Mouse (Mus musculus) midbrain, embryonic 13.5 days (tissue): Measurements from ENCODE around the gene Actr3b. TPM values are rescaled to one million over a fixed set of nuclear protein-coding genes. Genes with fewer than 3 reads are reported as not detected.

Experiments used
- ATAC-seq: fragments of 200-750 bp; cut with Nextera tagmentation; 2 replicates; pipeline ENCODE4 v1.8.0; 2017; ENCODE audit warnings: mild to moderate bottlenecking, moderate TSS enrichment, moderate library complexity
- H3K27ac ChIP-seq: fragments of 300-500 bp; sonication (generic); 2 replicates; pipeline ENCODE4 v1.5.1; 2015; ENCODE audit warnings: inconsistent platforms, mild to moderate bottlenecking, moderate library complexity
- H3K27me3 ChIP-seq: fragments of 300-500 bp; sonication (generic); 2 replicates; pipeline ENCODE4 v1.6.1; 2015; ENCODE audit warnings: mild to moderate bottlenecking, inconsistent platforms
- H3K36me3 ChIP-seq: fragments of 300-500 bp; sonication (generic); 2 replicates; pipeline ENCODE4 v1.6.1; 2015; ENCODE audit warnings: mild to moderate bottlenecking, inconsistent platforms
- H3K4me1 ChIP-seq: fragments of 300-500 bp; sonication (generic); replicated peaks from 2 replicates; pipeline ENCODE4 v1.6.1; 2015; ENCODE audit warnings: inconsistent platforms
- H3K4me2 ChIP-seq: fragments of 300-500 bp; sonication (generic); replicated peaks from 2 replicates; pipeline ENCODE4 v1.6.1; 2015; ENCODE audit warnings: moderate library complexity, mild to moderate bottlenecking, inconsistent platforms
- H3K4me3 ChIP-seq: fragments of 300-500 bp; sonication (generic); replicated peaks from 2 replicates; pipeline ENCODE4 v1.5.1; 2015; ENCODE audit warnings: mild to moderate bottlenecking, inconsistent platforms
- H3K9ac ChIP-seq: fragments of 300-500 bp; sonication (generic); replicated peaks from 2 replicates; pipeline ENCODE4 v1.6.1; 2015; ENCODE audit warnings: mild to moderate bottlenecking, inconsistent platforms
- H3K9me3 ChIP-seq: fragments of 300-500 bp; sonication (generic); 2 replicates; pipeline ENCODE4 v1.6.1; 2016; ENCODE audit warnings: mild to moderate bottlenecking, inconsistent platforms
- WGBS: fragments of 180-500 bp; shearing (Covaris S2); methylation state at CpG from one replicate; pipeline ENCODE4 v1.1.7; 2015; 5-methylcytosine and 5-hydroxymethylcytosine counted together
- polyA plus RNA-seq: library from polyadenylated mRNA; unstranded; fragments of >200 nt; fragmentation: Nextera tagmentation; extraction: Ambion mirVana; gene quantifications from 2 replicates; pipeline ENCODE4 v1.2.1, GENCODE M21; 2015

Actr3b gene
- polyA plus RNA-seq, 1 experiment from 2014 or later: 15.2 TPM

DNA sequence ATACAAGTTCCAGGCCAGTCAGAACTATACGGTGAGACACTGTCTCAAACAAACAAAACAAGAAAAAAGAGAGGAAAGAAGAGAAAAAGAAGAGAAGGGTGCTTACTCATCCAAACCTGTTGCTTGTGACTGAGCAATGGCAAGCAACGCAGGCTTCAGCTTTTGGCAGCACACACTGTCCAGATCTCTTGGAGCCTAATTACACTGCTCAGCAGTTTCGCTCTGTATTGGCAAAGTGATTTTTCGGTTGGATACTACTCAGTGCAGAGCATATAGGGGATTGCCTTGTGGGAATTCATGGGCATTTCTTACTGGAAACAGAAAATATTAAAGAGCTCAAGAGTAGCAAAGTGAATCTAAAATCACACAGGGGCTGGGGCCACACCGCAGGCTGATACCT, 6.9 kb upstream of the Actr3b start:
- ATAC-seq: no peak

DNA sequence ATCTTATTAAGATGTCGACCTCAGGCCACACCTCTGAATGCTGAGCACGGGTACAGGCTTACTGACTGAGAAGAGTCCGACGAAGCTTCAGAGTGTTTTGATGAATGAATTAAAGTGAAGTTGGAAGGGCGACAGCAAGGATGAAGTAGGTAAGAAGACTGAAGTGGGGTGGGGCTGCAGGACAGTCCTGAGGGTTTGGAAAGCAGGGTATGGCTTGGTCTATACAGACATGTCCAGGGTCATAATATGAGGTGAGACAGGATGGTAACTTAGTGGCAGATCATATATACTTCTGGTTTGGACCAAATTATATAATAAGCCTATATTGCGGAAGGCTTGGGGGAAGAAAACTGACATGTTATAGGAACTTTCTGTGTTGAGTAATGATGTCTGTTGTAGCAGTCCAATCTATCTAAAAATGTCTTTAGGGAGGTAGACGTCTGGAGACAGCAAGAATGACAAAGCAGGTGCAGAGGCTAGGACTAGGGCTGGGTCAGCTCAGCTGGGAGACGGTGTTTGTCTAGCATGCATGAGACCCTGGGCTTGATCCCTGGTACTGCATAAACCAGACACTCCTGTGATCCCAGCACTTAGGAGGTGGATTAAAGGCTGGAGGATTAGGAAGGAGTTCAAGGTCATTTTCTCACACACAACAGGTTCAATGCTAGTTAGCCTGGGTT, 6.1 kb upstream of the Actr3b start:
- Histone ChIP-seq H3K4me1 (peaks cover 20% of the 10 kb centered on the region), H3K4me2 (no peak overlapping the region), H3K9ac (no peak overlapping the region), H3K4me3 (no peak overlapping the region), H3K27ac (0 out of 2 replicates have a peak overlapping the region, but pooled peaks have one; percentile 10), H3K27me3 (no peaks in the 10 kb centered on the region; the same call in 1 of the 2 replicates), H3K36me3 (no peaks in the 10 kb centered on the region), H3K9me3 (no peaks in the 10 kb centered on the region)
- peak; percentile 76 for ATAC-seq
- 38% methylated on average over 8 of the region's 8 CpGs for WGBS

More for the DNA sequence above, 6.9 kb upstream of the Actr3b start:
- Histone ChIP-seq H3K4me2 (no peak overlapping the region), H3K36me3 (no peaks in the 10 kb centered on the region), H3K27ac (no peak overlapping the region), H3K9me3 (no peaks in the 10 kb centered on the region), H3K9ac (no peak overlapping the region), H3K27me3 (no peaks in the 10 kb centered on the region; the same call in 1 of the 2 replicates), H3K4me3 (no peak overlapping the region), H3K4me1 (peaks cover 20% of the 10 kb centered on the region)
- 82% methylated on average over 5 of the region's 5 CpGs for WGBS

DNA sequence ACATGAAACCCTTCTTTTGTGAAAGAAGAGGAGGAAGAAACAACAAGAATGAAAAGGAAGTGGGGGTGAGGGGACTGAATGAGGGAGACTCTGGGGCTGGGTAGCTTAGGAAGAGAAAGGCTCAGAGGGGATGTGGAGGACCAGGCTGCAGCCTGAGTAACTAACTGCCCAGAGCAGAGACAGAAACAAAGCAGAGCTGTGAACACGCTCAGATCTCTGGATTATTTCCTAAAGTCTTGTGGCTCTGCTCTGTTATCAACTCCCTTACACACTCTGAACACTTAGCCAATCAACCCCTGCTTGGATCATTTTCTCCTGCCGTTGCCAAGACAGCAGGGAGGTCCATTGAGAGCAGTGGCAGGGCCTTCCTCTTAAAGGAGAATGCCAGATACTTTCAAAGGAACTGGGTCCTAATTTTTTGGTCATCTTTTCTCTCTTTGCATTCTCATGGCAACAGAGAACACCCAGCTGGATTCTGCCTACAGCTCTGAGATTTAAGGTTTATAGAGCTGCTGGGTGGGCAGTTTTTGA, 5.5 kb upstream of the Actr3b start:
- no peak overlapping the region for H3K9ac ChIP-seq
- H3K9me3 ChIP-seq: no peaks in the 10 kb centered on the region
- H3K27me3 ChIP-seq: no peaks in the 10 kb centered on the region; the same call in 1 of the 2 replicates
- no peak overlapping the region for H3K4me3 ChIP-seq
- H3K4me2 ChIP-seq: no peak overlapping the region
- WGBS: 3% methylated on average over 2 of the region's 2 CpGs
- ATAC-seq: peak; percentile 85
- H3K27ac ChIP-seq: peak overlapping the region; percentile 10
- no peaks in the 10 kb centered on the region for H3K36me3 ChIP-seq
- peaks cover 21% of the 10 kb centered on the region for H3K4me1 ChIP-seq

DNA sequence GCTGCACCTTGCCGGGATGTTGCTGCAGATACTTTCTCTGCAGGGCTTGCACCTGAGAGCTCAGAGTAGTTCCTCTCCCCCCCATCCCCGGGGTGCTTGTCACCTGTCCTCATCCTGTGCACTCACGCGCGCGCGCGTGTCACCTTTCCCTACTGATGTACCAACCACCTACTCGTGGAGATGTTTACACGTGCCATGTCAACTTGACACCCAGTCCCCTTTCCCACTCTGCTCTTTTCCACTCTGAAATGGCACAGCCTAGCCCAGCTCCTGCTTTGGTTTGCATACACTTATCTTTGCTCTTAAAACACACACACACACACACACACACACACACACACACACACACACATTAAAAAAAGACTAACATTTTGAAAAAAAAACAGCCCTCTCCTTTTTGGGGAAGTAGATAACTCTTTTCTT, 624 bp downstream of the Actr3b start:
- 3% methylated on average over 10 of the region's 10 CpGs for WGBS
- peak; percentile 34 for ATAC-seq
- Histone ChIP-seq H3K9ac (peak overlapping the region; percentile 80), H3K36me3 (no peaks in the 10 kb centered on the region), H3K27me3 (peaks cover 3% of the 10 kb centered on the region; the same call in 1 of the 2 replicates), H3K4me3 (peak overlapping the region; percentile 84), H3K4me2 (peak overlapping the region; percentile 86), H3K9me3 (no peaks in the 10 kb centered on the region), H3K4me1 (peaks cover 15% of the 10 kb centered on the region), H3K27ac (no peak overlapping the region)

DNA sequence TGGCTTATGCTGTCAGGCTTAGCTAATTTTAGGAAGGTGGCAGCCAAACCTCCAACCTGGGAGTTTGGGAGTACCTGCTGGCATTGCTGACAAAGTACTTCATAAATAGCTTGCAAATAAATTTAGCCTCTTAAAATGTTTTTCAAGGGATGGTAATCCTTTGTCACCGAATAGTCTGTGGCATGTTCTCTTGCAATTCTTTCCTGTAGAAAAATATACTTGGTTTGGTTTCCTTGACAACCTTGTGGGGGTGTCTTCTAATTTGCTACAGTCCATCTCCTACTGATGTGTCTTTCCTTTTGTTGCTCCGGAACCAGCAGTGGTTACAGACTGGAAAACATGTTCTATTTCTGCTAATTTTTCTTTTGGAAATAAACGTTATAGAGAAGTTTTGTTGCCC, 1.1 kb downstream of the Actr3b start:
- WGBS: 68% methylated on average over 3 of the region's 3 CpGs
- Histone ChIP-seq H3K9me3 (no peaks in the 10 kb centered on the region), H3K4me3 (peak overlapping the region; percentile 84; the same call in 1 of the 2 replicates), H3K36me3 (no peaks in the 10 kb centered on the region), H3K4me2 (peak overlapping the region; percentile 86), H3K27ac (no peak overlapping the region), H3K9ac (peak overlapping the region; percentile 80; the same call in 1 of the 2 replicates), H3K4me1 (peaks cover 15% of the 10 kb centered on the region), H3K27me3 (peaks cover 3% of the 10 kb centered on the region; the same call in 1 of the 2 replicates)
- ATAC-seq: no peak

DNA sequence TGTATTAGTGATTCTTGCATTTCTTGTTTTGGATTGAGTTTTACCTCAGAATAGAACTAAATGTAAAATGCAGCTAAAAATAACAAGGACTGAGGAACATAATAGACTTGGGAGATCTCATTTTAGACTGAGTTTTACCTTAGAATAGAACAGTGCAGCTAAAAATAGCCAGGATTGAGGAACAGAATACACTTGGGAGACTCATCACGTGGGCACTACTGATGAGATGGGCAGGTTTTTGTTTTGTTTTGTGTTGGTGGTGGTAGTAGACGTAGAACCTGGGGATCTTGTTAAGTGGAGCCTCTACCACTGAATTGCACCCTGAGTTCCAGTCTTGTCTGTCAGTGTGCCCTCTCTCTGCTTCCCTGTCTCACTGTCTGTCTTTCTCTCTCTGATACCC, 2.1 kb downstream of the Actr3b start:
- 86% methylated on average over 2 of the region's 2 CpGs for WGBS
- no peak overlapping the region for H3K4me3 ChIP-seq
- ATAC-seq: no peak

DNA sequence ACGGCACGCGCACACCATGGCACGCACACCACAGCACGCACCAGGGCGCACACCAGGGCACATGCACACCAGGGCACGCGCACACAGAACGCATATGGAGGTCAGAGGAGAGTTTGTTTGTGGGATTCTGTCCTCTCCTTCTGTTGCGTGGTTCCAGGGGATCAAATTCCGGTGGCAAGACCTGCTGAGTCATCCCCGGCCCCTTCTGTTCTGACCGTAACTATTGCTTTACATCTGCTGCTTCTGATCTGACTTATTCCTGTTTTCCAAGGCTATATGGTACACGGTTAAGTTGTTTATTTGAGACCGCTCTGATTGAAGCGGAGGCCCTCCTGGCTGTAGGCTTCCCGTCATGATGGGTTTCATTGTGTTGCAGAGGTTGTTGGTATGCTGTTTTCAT, 9.2 kb downstream of the Actr3b start:
- no peak overlapping the region for H3K9ac ChIP-seq
- H3K4me2 ChIP-seq: 0 out of 2 replicates have a peak overlapping the region, but pooled peaks have one; percentile 19
- no peak overlapping the region for H3K27ac ChIP-seq
- H3K36me3 ChIP-seq: no peaks in the 10 kb centered on the region
- H3K9me3 ChIP-seq: peaks cover 15% of the 10 kb centered on the region; the same call in 1 of the 2 replicates
- no peaks in the 10 kb centered on the region for H3K27me3 ChIP-seq
- WGBS: 77% methylated on average over 17 of the region's 17 CpGs
- ATAC-seq: no peak
- no peak overlapping the region for H3K4me3 ChIP-seq
- no peaks in the 10 kb centered on the region for H3K4me1 ChIP-seq

More for the DNA sequence above, 2.1 kb downstream of the Actr3b start:
- Histone ChIP-seq H3K9ac (0 out of 2 replicates have a peak overlapping the region, but pooled peaks have one; percentile 2), H3K27me3 (peaks cover 3% of the 10 kb centered on the region; the same call in 1 of the 2 replicates), H3K4me1 (peaks cover 15% of the 10 kb centered on the region), H3K9me3 (no peaks in the 10 kb centered on the region), H3K36me3 (no peaks in the 10 kb centered on the region), H3K27ac (no peak overlapping the region), H3K4me2 (no peak overlapping the region)

DNA sequence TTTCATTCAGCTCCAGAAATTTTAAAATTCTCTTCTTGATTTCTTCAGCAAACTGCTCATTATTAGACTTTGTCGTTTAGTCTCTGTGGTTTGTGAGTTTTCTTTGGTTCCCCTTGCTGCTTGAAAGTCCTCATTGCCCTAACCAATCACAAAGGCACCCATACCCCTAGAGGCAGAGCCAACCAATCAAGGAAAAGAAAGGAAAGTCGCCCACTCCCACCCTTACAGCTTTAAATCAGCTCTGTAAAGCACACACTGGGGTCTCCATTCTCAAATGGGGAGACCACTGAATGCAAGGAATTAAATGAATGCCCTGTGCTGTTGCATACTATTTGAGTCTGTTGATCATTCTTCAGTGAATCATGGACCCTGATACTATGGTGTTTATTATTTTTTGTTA, 9.6 kb downstream of the Actr3b start:
- no peak overlapping the region for H3K4me2 ChIP-seq
- WGBS: 40% methylated on average over 2 of the region's 2 CpGs
- ATAC-seq: no peak

DNA sequence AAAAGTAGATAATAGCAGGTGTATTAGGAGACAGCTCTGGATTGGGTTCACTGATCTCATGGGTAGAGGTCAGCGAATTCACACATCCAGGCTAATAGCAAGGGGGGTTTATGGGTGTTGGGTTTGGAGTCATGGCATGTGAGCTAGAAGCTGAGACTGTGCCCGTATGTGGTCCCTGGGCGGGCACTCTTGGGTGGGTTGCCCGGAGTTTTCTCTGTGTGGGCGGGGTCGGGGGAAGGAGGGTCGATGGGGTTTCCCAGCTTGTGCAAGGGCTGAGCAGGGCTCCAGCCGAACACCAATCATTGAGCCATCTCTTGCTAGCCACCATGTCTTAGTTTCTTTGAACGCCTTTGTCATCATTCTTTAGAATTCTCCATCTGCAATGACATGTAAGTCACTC, 12.7 kb downstream of the Actr3b start:
- H3K4me2 ChIP-seq: no peak overlapping the region
- ATAC-seq: no peak
- H3K36me3 ChIP-seq: no peaks in the 10 kb centered on the region
- H3K9ac ChIP-seq: no peak overlapping the region
- H3K4me1 ChIP-seq: no peaks in the 10 kb centered on the region
- WGBS: 93% methylated on average over 9 of the region's 9 CpGs
- peaks cover 15% of the 10 kb centered on the region; the same call in 1 of the 2 replicates for H3K9me3 ChIP-seq
- H3K27ac ChIP-seq: no peak overlapping the region
- H3K27me3 ChIP-seq: no peaks in the 10 kb centered on the region
- H3K4me3 ChIP-seq: no peak overlapping the region

More for the DNA sequence above, 9.6 kb downstream of the Actr3b start:
- no peak overlapping the region for H3K27ac ChIP-seq
- H3K4me3 ChIP-seq: no peak overlapping the region
- H3K9ac ChIP-seq: no peak overlapping the region
- H3K4me1 ChIP-seq: no peaks in the 10 kb centered on the region
- H3K36me3 ChIP-seq: no peaks in the 10 kb centered on the region
- H3K9me3 ChIP-seq: peaks cover 15% of the 10 kb centered on the region; the same call in 1 of the 2 replicates
- H3K27me3 ChIP-seq: no peaks in the 10 kb centered on the region

DNA sequence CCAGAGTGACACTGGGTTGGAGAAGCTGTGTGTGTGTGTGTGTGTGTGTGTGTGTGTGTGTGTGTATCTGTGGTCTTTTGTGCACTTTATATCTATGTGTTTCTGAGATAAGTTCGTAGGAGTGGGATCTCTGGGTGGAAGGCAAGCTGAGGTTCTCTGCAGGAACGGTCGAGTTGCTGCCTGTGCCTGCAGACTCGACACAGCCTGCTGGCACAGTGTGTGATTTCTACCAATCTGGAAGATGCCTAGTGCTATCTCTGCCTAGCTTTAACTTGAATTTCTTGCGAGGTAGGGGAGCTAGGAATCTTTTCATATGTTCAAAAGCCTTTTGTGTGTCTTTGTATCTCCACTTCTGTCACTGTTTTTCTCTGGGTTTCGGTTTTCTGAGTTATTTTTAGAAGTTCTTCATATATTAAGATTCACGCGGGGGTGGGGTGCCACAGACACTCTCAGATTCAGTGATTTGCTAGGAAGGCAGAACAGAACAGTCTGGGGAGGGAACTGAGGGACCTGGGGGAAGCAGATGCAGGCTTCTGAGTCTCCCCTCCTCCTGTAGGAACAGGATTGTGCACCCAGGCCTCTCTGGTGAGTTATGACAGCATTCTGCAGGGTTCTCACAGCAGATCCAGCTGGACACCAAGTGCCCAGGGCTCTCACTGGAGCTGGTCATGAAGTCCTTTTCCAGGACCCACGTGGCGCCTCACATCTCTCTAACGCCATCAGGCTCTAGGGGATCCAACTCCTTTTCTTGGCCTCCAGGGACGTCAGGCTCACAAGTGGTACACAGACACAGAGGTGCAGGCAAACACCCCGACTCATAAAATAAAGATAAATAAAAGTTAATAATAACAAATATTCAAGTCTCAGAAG, 14.4 kb downstream of the Actr3b start:
- ATAC-seq: no peak
- Histone ChIP-seq H3K9me3 (peaks cover 15% of the 10 kb centered on the region; the same call in 1 of the 2 replicates), H3K27ac (no peak overlapping the region), H3K36me3 (no peaks in the 10 kb centered on the region), H3K4me2 (no peak overlapping the region), H3K4me3 (no peak overlapping the region), H3K27me3 (no peaks in the 10 kb centered on the region), H3K9ac (no peak overlapping the region), H3K4me1 (no peaks in the 10 kb centered on the region)
- WGBS: 81% methylated on average over 13 of the region's 13 CpGs

DNA sequence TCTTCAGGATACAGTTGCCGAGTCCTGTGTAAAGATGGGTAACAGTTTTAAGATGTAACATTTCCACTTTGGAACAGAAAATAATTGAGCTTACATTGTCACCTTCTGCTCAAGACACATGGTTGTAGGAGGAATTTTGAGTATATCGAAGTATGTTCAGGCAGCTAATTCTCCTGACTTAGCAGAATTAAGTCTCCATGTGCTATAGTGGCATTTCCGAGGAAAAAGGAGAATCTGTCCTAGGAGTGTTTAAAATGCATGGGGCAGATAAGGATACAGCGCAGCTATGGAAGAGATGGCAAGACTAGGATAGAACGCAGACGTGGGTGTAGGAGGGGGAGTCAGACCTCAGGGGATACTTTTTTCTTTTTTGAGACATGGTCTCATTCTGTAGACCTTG, 31.8 kb downstream of the Actr3b start:
- H3K9me3 ChIP-seq: no peaks in the 10 kb centered on the region
- H3K4me2 ChIP-seq: no peak overlapping the region
- H3K36me3 ChIP-seq: no peaks in the 10 kb centered on the region
- no peak overlapping the region for H3K27ac ChIP-seq
- ATAC-seq: no peak
- 89% methylated on average over 6 of the region's 6 CpGs for WGBS
- no peak overlapping the region for H3K9ac ChIP-seq
- no peak overlapping the region for H3K4me3 ChIP-seq
- H3K27me3 ChIP-seq: no peaks in the 10 kb centered on the region
- no peaks in the 10 kb centered on the region for H3K4me1 ChIP-seq

DNA sequence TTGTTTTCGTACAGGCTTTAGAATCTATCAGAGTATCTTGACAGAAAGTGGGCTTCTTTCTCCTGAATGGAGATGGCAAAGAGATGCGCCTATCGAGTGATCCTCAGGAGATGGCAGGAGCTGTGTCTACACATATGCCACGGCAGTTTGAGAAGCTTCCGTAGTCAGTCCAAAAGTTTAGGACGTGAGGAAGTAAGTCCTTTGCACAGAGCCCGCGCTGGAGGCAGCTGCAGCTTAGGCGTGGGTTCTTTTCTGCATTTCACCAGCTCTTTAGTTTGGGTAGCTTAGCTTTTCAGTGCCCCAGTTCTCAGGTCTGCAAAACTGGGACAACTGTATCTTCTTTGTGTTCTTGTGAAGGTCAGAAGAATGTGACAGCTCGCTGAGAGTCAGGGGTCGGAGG, 38.0 kb downstream of the Actr3b start:
- H3K4me1 ChIP-seq: no peaks in the 10 kb centered on the region
- no peak overlapping the region for H3K27ac ChIP-seq
- no peak for ATAC-seq
- no peaks in the 10 kb centered on the region for H3K27me3 ChIP-seq
- H3K36me3 ChIP-seq: no peaks in the 10 kb centered on the region
- no peak overlapping the region for H3K4me3 ChIP-seq
- no peak overlapping the region for H3K4me2 ChIP-seq
- 86% methylated on average over 11 of the region's 11 CpGs for WGBS
- H3K9ac ChIP-seq: no peak overlapping the region
- no peaks in the 10 kb centered on the region for H3K9me3 ChIP-seq
